Mouse (Mus musculus): ENCODE data around the gene Pi4k2a.

DNA sequence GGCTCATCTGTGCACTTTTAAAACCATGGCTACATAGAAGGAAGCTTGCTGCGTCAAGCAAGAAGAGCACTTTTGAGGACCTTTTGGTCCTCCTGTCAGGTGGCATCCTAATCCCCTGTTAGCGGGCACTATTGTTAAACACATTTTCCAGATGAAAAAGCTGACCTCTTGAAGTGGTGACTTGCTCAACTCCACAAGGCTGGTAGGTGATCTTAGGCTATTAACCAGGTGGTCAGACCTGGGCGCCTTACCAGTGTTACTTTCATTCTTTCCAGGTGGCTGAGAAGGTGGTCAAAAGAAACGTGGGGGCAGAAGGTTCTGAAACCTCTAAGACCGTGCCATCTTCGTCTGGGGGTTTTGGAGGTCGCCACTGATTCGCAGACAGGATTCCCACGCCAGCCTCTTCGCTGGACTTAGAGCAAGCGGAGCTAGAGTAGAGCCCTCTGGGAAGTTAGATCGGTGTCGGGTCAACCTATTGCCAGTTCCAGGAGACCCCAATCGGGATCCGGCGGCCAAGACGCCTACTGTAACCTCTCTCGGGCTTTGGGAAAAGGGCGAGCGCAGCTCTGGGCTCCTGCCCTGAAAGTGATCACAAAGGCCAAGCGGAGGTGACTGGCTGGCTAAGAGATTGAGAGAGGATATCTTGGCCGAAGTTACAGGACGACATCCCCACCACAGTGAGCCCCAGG is 37.9 kb downstream of the Pi4k2a start:
- TF ChIP-seq CTCF (IDR thresholded peaks at IDR 0.05) (no peak), EP300 (IDR thresholded peaks at IDR 0.05) (no peak)

Measured in lung, postnatal 0 days (tissue).